Mouse (Mus musculus) bone marrow, adult 2 months (tissue): Measurements from ENCODE around the gene Tmco4.

Experiments used
- CTCF ChIP-seq: fragments of 200-500 bp; IDR thresholded peaks from 2 replicates; pipeline ENCODE4 v1.5.1; 2011; ENCODE audit warnings: low read length, control low read depth; ENCODE audit not compliant: control insufficient read depth, insufficient read depth
- POLR2A ChIP-seq: fragments of 200-500 bp; IDR thresholded peaks from 2 replicates; pipeline ENCODE4 v1.6.1; 2011; ENCODE audit warnings: low read depth, mild to moderate bottlenecking, control low read depth, low read length, borderline replicate concordance; ENCODE audit not compliant: control insufficient read depth

GRCm38 (mm10) chr4:139001026-139001425, 28.3 kb downstream of the Tmco4 start:
- no peak for TF ChIP-seq CTCF
- TF ChIP-seq POLR2A: no peak
